Mouse (Mus musculus): Measurements from ENCODE around the gene Cstf3. TPM values are rescaled to one million over a fixed set of nuclear protein-coding genes. Genes with fewer than 3 reads are reported as not detected.
"Not testable (repeated sequence)": the region's sequence is repeated elsewhere in the genome, so short reads cannot be mapped to it uniquely, and the experiment has no call there.

Gene Cstf3
- total RNA-seq (2014; rRNA removed; ENCODE audit: low replicate concordance) (6.4 and 12.6 TPM in 2 replicates), polyA plus RNA-seq (2015; fragmentation: Nextera tagmentation; extraction: Ambion mirVana) (29.3 and 37.3 TPM in 2 replicates)

- ATAC-seq (ENCODE audit: insufficient read depth, low read depth) (peak; percentile 98), DNase-seq (ENCODE audit: low spot score) (peak; percentile 99)
- Histone ChIP-seq H3K4me1 (ENCODE audit: control insufficient read depth, insufficient read depth) (peaks cover 15% of the 10 kb centered on the region), H3K27me3 (ENCODE audit: control insufficient read depth, insufficient read depth, low read length) (no peaks in the 10 kb centered on the region), H3K4me2 (ENCODE audit: low read depth, low read length) (peak within 1 kb of the TSS; percentile 84), H3K27ac (ENCODE audit: low read depth) (peak within 1 kb of the TSS; percentile 98), H3K36me3 (replicated peaks; ENCODE audit: control insufficient read depth, insufficient read depth, low read length) (no peaks in the 10 kb centered on the region), H3K9me3 (replicated peaks; ENCODE audit: control insufficient read depth, low read length) (no peaks in the 10 kb centered on the region), H3K9ac (replicated peaks; ENCODE audit: low read depth, low read length) (peak within 1 kb of the TSS; percentile 100), H3K4me3 (ENCODE audit: low read depth, low read length) (peak within 1 kb of the TSS; percentile 100)
- peak; percentile 25 for TF ChIP-seq CTCF (IDR thresholded peaks at IDR 0.05; ENCODE audit: low read depth)
- TF ChIP-seq EP300 (IDR thresholded peaks at IDR 0.05; ENCODE audit: low read depth) = peak; percentile 81
- WGBS = 0% methylated on average over 59 of the region's 59 CpGs
Measured at GRCm38 (mm10) chr2:104590068-104590828, at the start of gene Cstf3. Cstf3 (plus strand) TSS chr2:104590523.

DNA sequence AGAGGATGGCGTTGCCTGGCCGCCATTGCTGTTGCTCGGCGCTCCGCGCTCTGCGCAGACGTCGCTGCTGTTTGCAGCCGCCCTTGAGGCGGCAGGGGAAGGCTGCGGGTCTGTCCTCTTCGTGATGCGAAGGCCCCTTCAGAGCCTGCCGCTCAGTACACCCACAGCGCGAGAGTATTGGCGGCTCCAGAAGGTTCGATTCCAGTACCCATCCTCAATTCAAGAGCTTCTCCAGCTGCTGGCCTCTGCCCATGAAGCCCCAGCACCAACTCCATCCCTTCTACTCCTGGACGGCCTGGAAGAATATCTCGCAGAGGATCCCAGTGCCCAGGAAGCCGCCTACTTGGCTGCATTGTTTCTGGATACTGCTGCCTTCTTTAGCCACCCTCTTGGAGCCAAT is 33.6 kb upstream of the Cstf3 start:
- H3K4me2 ChIP-seq (ENCODE audit: low read depth, low read length); DNase-seq (ENCODE audit: low spot score); H3K9me3 ChIP-seq (replicated peaks; ENCODE audit: control insufficient read depth, low read length); H3K36me3 ChIP-seq (replicated peaks; ENCODE audit: control insufficient read depth, insufficient read depth, low read length); H3K4me1 ChIP-seq (ENCODE audit: control insufficient read depth, insufficient read depth); H3K4me3 ChIP-seq (ENCODE audit: low read depth, low read length); ATAC-seq (ENCODE audit: insufficient read depth, low read depth); H3K27ac ChIP-seq (ENCODE audit: low read depth); H3K27me3 ChIP-seq (ENCODE audit: control insufficient read depth, insufficient read depth, low read length); H3K9ac ChIP-seq (replicated peaks; ENCODE audit: low read depth, low read length): not testable (repeated sequence)
- WGBS = 90% methylated on average over 22 of the region's 22 CpGs

DNA sequence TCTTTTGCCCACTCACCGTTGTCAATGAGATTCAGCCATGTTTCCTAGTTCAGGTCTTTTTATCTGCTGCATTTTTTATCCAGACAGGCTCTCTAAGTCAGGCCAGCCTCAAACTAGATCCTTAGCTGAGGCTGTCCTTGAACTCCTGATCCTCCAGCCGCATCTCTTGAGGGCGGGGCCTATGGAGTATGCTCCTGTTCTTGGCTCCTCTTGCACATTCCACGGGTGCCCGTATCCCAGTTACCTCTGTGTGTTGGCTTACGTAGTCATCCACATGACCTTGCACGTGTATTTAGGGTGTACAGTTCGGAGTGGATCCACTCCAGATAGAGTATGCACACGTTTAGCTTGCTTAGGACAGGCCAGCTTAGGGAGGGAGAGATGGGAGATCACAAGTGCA is 32.6 kb upstream of the Cstf3 start:
- TF ChIP-seq CTCF (IDR thresholded peaks at IDR 0.05; ENCODE audit: low read depth) (no peak), EP300 (IDR thresholded peaks at IDR 0.05; ENCODE audit: low read depth) (no peak)
- Histone ChIP-seq H3K9ac (replicated peaks; ENCODE audit: low read depth, low read length) (no peak overlapping the region), H3K27me3 (ENCODE audit: control insufficient read depth, insufficient read depth, low read length) (no peaks in the 10 kb centered on the region), H3K9me3 (replicated peaks; ENCODE audit: control insufficient read depth, low read length) (no peaks in the 10 kb centered on the region), H3K36me3 (replicated peaks; ENCODE audit: control insufficient read depth, insufficient read depth, low read length) (no peaks in the 10 kb centered on the region), H3K4me2 (ENCODE audit: low read depth, low read length) (no peak overlapping the region), H3K4me1 (ENCODE audit: control insufficient read depth, insufficient read depth) (no peaks in the 10 kb centered on the region), H3K27ac (ENCODE audit: low read depth) (no peak overlapping the region), H3K4me3 (ENCODE audit: low read depth, low read length) (no peak overlapping the region)
- ATAC-seq (ENCODE audit: insufficient read depth, low read depth) (no peak), DNase-seq (ENCODE audit: low spot score) (no peak)
- 73% methylated on average over 9 of the region's 9 CpGs for WGBS

DNA sequence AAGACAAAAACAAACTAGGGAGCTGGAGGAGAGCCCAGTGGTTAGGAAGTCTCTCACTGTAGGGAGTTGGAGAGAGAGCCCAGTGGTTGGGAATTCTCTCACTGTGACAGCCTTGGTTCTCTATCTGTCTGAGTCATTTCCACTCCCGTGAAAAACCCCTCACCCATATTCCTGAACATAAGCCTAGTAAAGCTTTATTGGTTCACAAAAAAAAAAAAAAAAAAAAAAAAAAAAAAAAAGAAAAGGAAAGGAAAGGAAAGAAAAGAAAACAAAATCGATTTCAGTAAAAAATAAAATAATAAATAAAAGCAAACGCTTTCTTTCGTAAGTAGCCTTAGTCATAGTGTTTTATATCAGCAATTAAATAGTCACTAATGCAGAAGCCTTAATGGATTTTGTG is 32.0 kb upstream of the Cstf3 start:
- Histone ChIP-seq H3K27me3 (ENCODE audit: control insufficient read depth, insufficient read depth, low read length) (no peaks in the 10 kb centered on the region), H3K9ac (replicated peaks; ENCODE audit: low read depth, low read length) (no peak overlapping the region), H3K4me1 (ENCODE audit: control insufficient read depth, insufficient read depth) (no peaks in the 10 kb centered on the region), H3K36me3 (replicated peaks; ENCODE audit: control insufficient read depth, insufficient read depth, low read length) (no peaks in the 10 kb centered on the region), H3K4me3 (ENCODE audit: low read depth, low read length) (no peak overlapping the region), H3K27ac (ENCODE audit: low read depth) (no peak overlapping the region), H3K9me3 (replicated peaks; ENCODE audit: control insufficient read depth, low read length) (no peaks in the 10 kb centered on the region), H3K4me2 (ENCODE audit: low read depth, low read length) (no peak overlapping the region)
- ATAC-seq (ENCODE audit: insufficient read depth, low read depth) (no peak), DNase-seq (ENCODE audit: low spot score) (no peak)
- TF ChIP-seq CTCF (IDR thresholded peaks at IDR 0.05; ENCODE audit: low read depth) = no peak
- TF ChIP-seq EP300 (IDR thresholded peaks at IDR 0.05; ENCODE audit: low read depth) = no peak
- WGBS = 82% methylated on average over 4 of the region's 4 CpGs

DNA sequence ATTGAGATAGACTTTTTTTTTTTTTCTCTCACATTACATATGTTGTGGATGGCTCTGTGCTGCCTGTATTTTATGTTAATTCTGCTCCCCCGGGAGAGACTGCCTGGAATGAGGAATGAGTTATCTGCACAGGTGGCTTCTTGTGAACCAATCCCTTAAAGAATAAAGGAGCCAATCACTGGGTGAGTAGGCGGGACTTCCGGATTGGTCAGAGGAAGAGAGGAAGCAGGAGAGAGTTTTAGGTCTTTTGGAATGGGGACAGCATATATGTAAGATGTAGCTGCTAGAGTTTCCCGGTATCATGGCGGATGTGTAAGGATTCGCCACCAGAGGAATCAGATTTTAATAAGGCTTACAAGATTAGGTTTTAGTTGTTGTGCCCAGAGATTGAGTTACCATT is 31.4 kb upstream of the Cstf3 start:
- Histone ChIP-seq H3K4me1 (ENCODE audit: control insufficient read depth, insufficient read depth) (no peaks in the 10 kb centered on the region), H3K4me3 (ENCODE audit: low read depth, low read length) (no peak overlapping the region), H3K36me3 (replicated peaks; ENCODE audit: control insufficient read depth, insufficient read depth, low read length) (no peaks in the 10 kb centered on the region), H3K9me3 (replicated peaks; ENCODE audit: control insufficient read depth, low read length) (no peaks in the 10 kb centered on the region), H3K4me2 (ENCODE audit: low read depth, low read length) (no peak overlapping the region), H3K9ac (replicated peaks; ENCODE audit: low read depth, low read length) (no peak overlapping the region), H3K27ac (ENCODE audit: low read depth) (no peak overlapping the region), H3K27me3 (ENCODE audit: control insufficient read depth, insufficient read depth, low read length) (no peaks in the 10 kb centered on the region)
- no peak for DNase-seq (ENCODE audit: low spot score)
- WGBS = 71% methylated on average over 6 of the region's 6 CpGs
- no peak for TF ChIP-seq EP300 (IDR thresholded peaks at IDR 0.05; ENCODE audit: low read depth)
- TF ChIP-seq CTCF (IDR thresholded peaks at IDR 0.05; ENCODE audit: low read depth) = no peak
- no peak for ATAC-seq (ENCODE audit: insufficient read depth, low read depth)

Measured in heart, postnatal 0 days (tissue).